Mouse (Mus musculus) CH12F3 (cell line): Measurements from ENCODE around the gene Spx.

Experiments used
- in situ Hi-C: fragments of 300-500 bp; cut with MboI; formaldehyde crosslinking; loops from 2 replicates; pipeline ENCODE4 v1.14.3; 2020; ENCODE audit warnings: low sequenced_read_pairs

Spx gene

GRCm38 (mm10) chr6:142424976-142425375 lies 11.7 kb downstream of the Spx start:
- in situ Hi-C loops: no loop called here

GRCm38 (mm10) chr6:142429072-142429471 lies 15.8 kb downstream of the Spx start:
- in situ Hi-C loops: no loop called here

- in situ Hi-C loops: no loop called here
Observed at GRCm38 (mm10) chr6:142451381-142451780, 38.1 kb downstream of the Spx start.

GRCm38 (mm10) chr6:142453311-142453710 lies 40.1 kb downstream of the Spx start:
- in situ Hi-C loops: no loop called here

GRCm38 (mm10) chr6:142455314-142455996 lies 42.2 kb downstream of the Spx start:
- in situ Hi-C loops: no loop called here

- in situ Hi-C loops: no loop called here
Observed at GRCm38 (mm10) chr6:142458010-142458409, 44.8 kb downstream of the Spx start.

- in situ Hi-C loops: no loop called here
Observed at GRCm38 (mm10) chr6:142459017-142459678, 45.9 kb downstream of the Spx start.

- in situ Hi-C loops: no loop called here
Observed at GRCm38 (mm10) chr6:142462194-142462593, 49.0 kb downstream of the Spx start.
